Mouse (Mus musculus) midbrain, embryonic 10.5 days (tissue): ENCODE data around the gene Apopt1. TPM values are rescaled to one million over a fixed set of nuclear protein-coding genes. Genes with fewer than 3 reads are reported as not detected.

Experiments used
- DNase-seq: peaks from one replicate; pipeline ENCODE4 v3.0.0-alpha.2; 2017; ENCODE audit warnings: low spot score
- H3K27ac ChIP-seq: fragments of 300-500 bp; sonication (generic); replicated peaks from 2 replicates; pipeline ENCODE4 v1.5.1; 2016; ENCODE audit warnings: mild to moderate bottlenecking
- H3K27me3 ChIP-seq: fragments of 300-500 bp; sonication (generic); 2 replicates; pipeline ENCODE4 v1.6.1; 2016; ENCODE audit warnings: low read depth, mild to moderate bottlenecking; ENCODE audit not compliant: poor library complexity, severe bottlenecking
- H3K36me3 ChIP-seq: fragments of 300-500 bp; sonication (generic); 2 replicates; pipeline ENCODE4 v1.6.1; 2016; ENCODE audit warnings: mild to moderate bottlenecking, moderate library complexity
- H3K4me1 ChIP-seq: fragments of 300-500 bp; sonication (generic); 2 replicates; pipeline ENCODE4 v1.6.1; 2016
- H3K4me3 ChIP-seq: fragments of 300-500 bp; sonication (generic); 2 replicates; pipeline ENCODE4 v1.5.1; 2016; ENCODE audit warnings: mild to moderate bottlenecking, moderate library complexity
- H3K9me3 ChIP-seq: fragments of 300-500 bp; sonication (generic); replicated peaks from 2 replicates; pipeline ENCODE4 v1.6.1; 2016; ENCODE audit warnings: mild to moderate bottlenecking
- WGBS: fragments of 180-500 bp; shearing (Covaris S2); methylation state at CpG from one replicate; pipeline ENCODE4 v1.1.7; 2016; 5-methylcytosine and 5-hydroxymethylcytosine counted together
- polyA plus RNA-seq: library from polyadenylated mRNA; unstranded; fragments of >200 nt; fragmentation: Nextera tagmentation; extraction: Ambion mirVana; gene quantifications from 2 replicates; pipeline ENCODE4 v1.2.1, GENCODE M21; 2016

The Apopt1 gene
- polyA plus RNA-seq, 1 experiment from 2014 or later = 59.8 TPM

GRCm38 (mm10) chr12:111672176-111672575 lies 40.9 kb upstream of the Apopt1 start, which contains the start of gene Ckb:
Gene Ckb, minus strand, starts transcription at chr12:111672338.
- H3K9me3 ChIP-seq = no peaks in the 10 kb centered on the region
- peaks cover 53% of the 10 kb centered on the region for H3K27me3 ChIP-seq
- WGBS = under 1% methylated on average over 31 of the region's 31 CpGs
- peak; percentile 94 for DNase-seq
- peak within 1 kb of the TSS; percentile 94 for H3K4me3 ChIP-seq
- H3K4me1 ChIP-seq = peaks cover 78% of the 10 kb centered on the region
- H3K36me3 ChIP-seq = peaks cover 43% of the 10 kb centered on the region
- H3K27ac ChIP-seq = peak within 1 kb of the TSS; percentile 95

- Histone ChIP-seq H3K9me3 (no peaks in the 10 kb centered on the region), H3K27me3 (peaks cover 53% of the 10 kb centered on the region)
Observed at GRCm38 (mm10) chr12:111672581-111672980, 40.5 kb upstream of the Apopt1 start.

GRCm38 (mm10) chr12:111674850-111675486 lies 38.1 kb upstream of the Apopt1 start:
- no peak for DNase-seq
- peaks cover 53% of the 10 kb centered on the region for H3K27me3 ChIP-seq
- H3K4me1 ChIP-seq = peaks cover 76% of the 10 kb centered on the region
- H3K27ac ChIP-seq = 0 out of 2 replicates have a peak overlapping the region, but pooled peaks have one; percentile 6
- 69% methylated on average over 2 of the region's 2 CpGs for WGBS
- no peaks in the 10 kb centered on the region for H3K9me3 ChIP-seq
- no peak overlapping the region for H3K4me3 ChIP-seq
- H3K36me3 ChIP-seq = peaks cover 23% of the 10 kb centered on the region

More at GRCm38 (mm10) chr12:111672581-111672980, 40.5 kb upstream of the Apopt1 start:
- Histone ChIP-seq H3K4me1 (peaks cover 82% of the 10 kb centered on the region), H3K27ac (peak overlapping the region; percentile 95), H3K4me3 (peak overlapping the region; percentile 94), H3K36me3 (peaks cover 39% of the 10 kb centered on the region)
- 14% methylated on average over 12 of the region's 12 CpGs for WGBS
- DNase-seq = no peak

GRCm38 (mm10) chr12:111675797-111676580 lies 37.1 kb upstream of the Apopt1 start:
- Histone ChIP-seq H3K9me3 (no peaks in the 10 kb centered on the region), H3K27ac (0 out of 2 replicates have a peak overlapping the region, but pooled peaks have one; percentile 6), H3K27me3 (peaks cover 42% of the 10 kb centered on the region)

GRCm38 (mm10) chr12:111677421-111677820 lies 35.6 kb upstream of the Apopt1 start:
- 21% methylated on average over 5 of the region's 5 CpGs for WGBS
- no peak for DNase-seq
- H3K36me3 ChIP-seq = peaks cover 31% of the 10 kb centered on the region
- H3K4me3 ChIP-seq = peak overlapping the region; percentile 97
- H3K9me3 ChIP-seq = no peaks in the 10 kb centered on the region
- H3K27ac ChIP-seq = peak overlapping the region; percentile 96
- H3K4me1 ChIP-seq = peaks cover 63% of the 10 kb centered on the region
- peaks cover 41% of the 10 kb centered on the region for H3K27me3 ChIP-seq

More at GRCm38 (mm10) chr12:111675797-111676580, 37.1 kb upstream of the Apopt1 start:
- 84% methylated on average over 6 of the region's 6 CpGs for WGBS
- Histone ChIP-seq H3K4me1 (peaks cover 69% of the 10 kb centered on the region), H3K36me3 (peaks cover 23% of the 10 kb centered on the region), H3K4me3 (no peak overlapping the region)
- DNase-seq = no peak

GRCm38 (mm10) chr12:111677882-111678669 lies 35.0 kb upstream of the Apopt1 start, which contains the start of gene Trmt61a:
Gene Trmt61a, plus strand, starts transcription at chr12:111678105.
- Histone ChIP-seq H3K36me3 (peaks cover 38% of the 10 kb centered on the region), H3K4me1 (peaks cover 63% of the 10 kb centered on the region), H3K4me3 (peak within 1 kb of the TSS; percentile 97), H3K27me3 (peaks cover 35% of the 10 kb centered on the region), H3K9me3 (no peaks in the 10 kb centered on the region), H3K27ac (peak within 1 kb of the TSS; percentile 96)
- under 1% methylated on average over 51 of the region's 51 CpGs for WGBS
- peak; percentile 94 for DNase-seq

GRCm38 (mm10) chr12:111678670-111678933 lies 34.5 kb upstream of the Apopt1 start:
- 11% methylated on average over 13 of the region's 13 CpGs for WGBS
- peaks cover 29% of the 10 kb centered on the region for H3K27me3 ChIP-seq
- H3K9me3 ChIP-seq = no peaks in the 10 kb centered on the region
- H3K36me3 ChIP-seq = peaks cover 43% of the 10 kb centered on the region
- peak overlapping the region; percentile 97 for H3K4me3 ChIP-seq
- no peak for DNase-seq
- peaks cover 61% of the 10 kb centered on the region for H3K4me1 ChIP-seq
- peak overlapping the region; percentile 96 for H3K27ac ChIP-seq

GRCm38 (mm10) chr12:111678997-111679396 lies 34.1 kb upstream of the Apopt1 start:
- Histone ChIP-seq H3K36me3 (peaks cover 47% of the 10 kb centered on the region), H3K9me3 (no peaks in the 10 kb centered on the region), H3K4me3 (peak overlapping the region; percentile 97), H3K27me3 (peaks cover 26% of the 10 kb centered on the region), H3K27ac (peak overlapping the region; percentile 96), H3K4me1 (peaks cover 58% of the 10 kb centered on the region)
- DNase-seq = no peak
- WGBS = 56% methylated on average over 7 of the region's 7 CpGs

GRCm38 (mm10) chr12:111680661-111681060 lies 32.4 kb upstream of the Apopt1 start:
- Histone ChIP-seq H3K27me3 (peaks cover 11% of the 10 kb centered on the region), H3K9me3 (no peaks in the 10 kb centered on the region), H3K27ac (no peak overlapping the region; the same call in 1 of the 2 replicates), H3K4me3 (peak overlapping the region; percentile 14; the same call in 1 of the 2 replicates), H3K36me3 (peaks cover 52% of the 10 kb centered on the region), H3K4me1 (peaks cover 53% of the 10 kb centered on the region)
- WGBS = 93% methylated on average over 13 of the region's 13 CpGs
- no peak for DNase-seq

GRCm38 (mm10) chr12:111681305-111681704 lies 31.8 kb upstream of the Apopt1 start:
- no peak overlapping the region; the same call in 1 of the 2 replicates for H3K27ac ChIP-seq
- peaks cover 4% of the 10 kb centered on the region; the same call in 1 of the 2 replicates for H3K27me3 ChIP-seq
- peaks cover 52% of the 10 kb centered on the region for H3K36me3 ChIP-seq
- H3K4me1 ChIP-seq = peaks cover 57% of the 10 kb centered on the region
- H3K9me3 ChIP-seq = no peaks in the 10 kb centered on the region
- WGBS = 90% methylated on average over 8 of the region's 8 CpGs
- peak overlapping the region; percentile 14; the same call in 1 of the 2 replicates for H3K4me3 ChIP-seq
- no peak for DNase-seq

GRCm38 (mm10) chr12:111682003-111682402 lies 31.1 kb upstream of the Apopt1 start:
- no peaks in the 10 kb centered on the region for H3K9me3 ChIP-seq
- no peak overlapping the region for H3K4me3 ChIP-seq
- peaks cover 52% of the 10 kb centered on the region for H3K36me3 ChIP-seq
- no peak for DNase-seq
- H3K4me1 ChIP-seq = peaks cover 58% of the 10 kb centered on the region
- H3K27ac ChIP-seq = no peak overlapping the region; the same call in 1 of the 2 replicates
- H3K27me3 ChIP-seq = no peaks in the 10 kb centered on the region
- WGBS = 88% methylated on average over 5 of the region's 5 CpGs

GRCm38 (mm10) chr12:111682806-111683205 lies 30.3 kb upstream of the Apopt1 start:
- no peak for DNase-seq
- 56% methylated on average over 5 of the region's 5 CpGs for WGBS
- Histone ChIP-seq H3K9me3 (no peaks in the 10 kb centered on the region), H3K27me3 (no peaks in the 10 kb centered on the region), H3K36me3 (peaks cover 52% of the 10 kb centered on the region), H3K27ac (peak overlapping the region; percentile 63), H3K4me3 (0 out of 2 replicates have a peak overlapping the region, but pooled peaks have one; percentile 0), H3K4me1 (peaks cover 58% of the 10 kb centered on the region)
